In genomic region chr7:84328770-84329169, GRCm38 (mm10) we compare ENCODE assay signal across 10 mouse cellular contexts.
DNase-seq lines count a peak whose midpoint lies in the region; ATAC-seq and TF ChIP-seq lines count a peak whose summit lies in the region.
"Had no signal": no experiment of that assay in that cellular context is flagged by ENCODE, and none has a peak within 500 bp of the region (broad histone marks: within the 10 kb centered on the region; RNA-seq: fewer than 3 reads in every experiment).

No protein-coding gene starts in this region.

- WGBS in heart, embryonic 11.5 days (ENCODE audit: insufficient replicate concordance): 10% methylated on average over 1 of the region's 1 CpGs
- WGBS in midbrain, embryonic 13.5 days: 68% methylated on average over 1 of the region's 1 CpGs
- 79% methylated on average over 1 of the region's 1 CpGs for WGBS in midbrain, embryonic 10.5 days
- WGBS in forebrain, postnatal 0 days: 13% methylated on average over 1 of the region's 1 CpGs

- H3K36me3 ChIP-seq in heart, embryonic 11.5 days (ENCODE audit: control insufficient read depth, insufficient read depth, low read length): no peaks in the 10 kb centered on the region
- peaks cover 33% of the 10 kb centered on the region for H3K36me3 ChIP-seq in midbrain, embryonic 13.5 days
- peaks cover 60% of the 10 kb centered on the region for H3K36me3 ChIP-seq in midbrain, embryonic 10.5 days
- H3K36me3 ChIP-seq in forebrain, postnatal 0 days (ENCODE audit: insufficient read depth): peaks cover 9% of the 10 kb centered on the region; the same call in 1 of the 2 replicates

- no peaks in the 10 kb centered on the region for H3K27me3 ChIP-seq in heart, embryonic 11.5 days (ENCODE audit: control insufficient read depth, insufficient read depth, low read length)
- H3K27me3 ChIP-seq in midbrain, embryonic 13.5 days: no peaks in the 10 kb centered on the region
- H3K27me3 ChIP-seq in midbrain, embryonic 10.5 days (ENCODE audit: low read depth, poor library complexity, severe bottlenecking): no peaks in the 10 kb centered on the region
- H3K27me3 ChIP-seq in forebrain, postnatal 0 days (ENCODE audit: insufficient read depth, low read length): no peaks in the 10 kb centered on the region

- H3K4me2 ChIP-seq in heart, embryonic 11.5 days: no peak overlapping the region
- H3K4me2 ChIP-seq in midbrain, embryonic 13.5 days (replicated peaks): no peak overlapping the region
- no peak overlapping the region for H3K4me2 ChIP-seq in forebrain, postnatal 0 days (ENCODE audit: low read depth)

- H3K4me3 ChIP-seq in heart, embryonic 11.5 days (ENCODE audit: low read depth, low read length): no peak overlapping the region
- no peak overlapping the region for H3K4me3 ChIP-seq in midbrain, embryonic 13.5 days (replicated peaks)
- no peak overlapping the region for H3K4me3 ChIP-seq in midbrain, embryonic 10.5 days
- no peak overlapping the region for H3K4me3 ChIP-seq in forebrain, postnatal 0 days (ENCODE audit: low read depth, low read length)

- ATAC-seq in heart, embryonic 11.5 days (replicated peaks; ENCODE audit: insufficient number of reproducible peaks, low FRiP score, low TSS enrichment): no peak
- ATAC-seq in midbrain, embryonic 13.5 days: peak; percentile 57
- ATAC-seq in forebrain, postnatal 0 days: peak; percentile 85
- ATAC-seq: activated CD4-positive, CD25-positive, alpha-beta regulatory T cell, adult 4 months had no signal

- H3K4me1 ChIP-seq in heart, embryonic 11.5 days (ENCODE audit: control insufficient read depth, insufficient read depth, low read length): peaks cover 6% of the 10 kb centered on the region; the same call in 1 of the 2 replicates
- peaks cover 33% of the 10 kb centered on the region for H3K4me1 ChIP-seq in midbrain, embryonic 13.5 days (replicated peaks)
- H3K4me1 ChIP-seq in midbrain, embryonic 10.5 days: peaks cover 2% of the 10 kb centered on the region; the same call in 1 of the 2 replicates
- H3K4me1 ChIP-seq in forebrain, postnatal 0 days (ENCODE audit: insufficient read depth): peaks cover 7% of the 10 kb centered on the region; the same call in 1 of the 2 replicates

- no peak for DNase-seq in heart, adult 9 months (ENCODE audit: low spot score in 2 of 2)
- no peak for DNase-seq in midbrain, embryonic 10.5 days (ENCODE audit: low spot score)
- DNase-seq in forebrain, postnatal 0 days: peak; percentile 69
- peak; percentile 90 for DNase-seq in retina, postnatal 1 day
- no peak for DNase-seq in spleen, postnatal 4 days (ENCODE audit: low spot score in 2 of 2)
- DNase-seq in urinary bladder, postnatal 36 days (ENCODE audit: low spot score in 2 of 2): no peak
- DNase-seq: kidney, postnatal 4 days had no signal

- no peak overlapping the region for H3K9ac ChIP-seq in heart, embryonic 11.5 days (ENCODE audit: low read depth, low read length)
- H3K9ac ChIP-seq in midbrain, embryonic 13.5 days (replicated peaks): no peak overlapping the region
- no peak overlapping the region for H3K9ac ChIP-seq in forebrain, postnatal 0 days

- H3K9me3 ChIP-seq in heart, embryonic 11.5 days (replicated peaks; ENCODE audit: control insufficient read depth, low read length): no peaks in the 10 kb centered on the region
- no peaks in the 10 kb centered on the region for H3K9me3 ChIP-seq in midbrain, embryonic 13.5 days
- no peaks in the 10 kb centered on the region for H3K9me3 ChIP-seq in midbrain, embryonic 10.5 days (replicated peaks)
- H3K9me3 ChIP-seq in forebrain, postnatal 0 days (ENCODE audit: low read length): no peaks in the 10 kb centered on the region

- no peak for TF ChIP-seq CTCF in forebrain, postnatal 0 days (IDR thresholded peaks at IDR 0.05; ENCODE audit: low read depth)

- peak overlapping the region; percentile 16; the same call in 1 of the 2 replicates for H3K27ac ChIP-seq in heart, embryonic 11.5 days (ENCODE audit: low read depth, low read length)
- peak overlapping the region; percentile 49; the same call in 1 of the 2 replicates for H3K27ac ChIP-seq in midbrain, embryonic 13.5 days
- no peak overlapping the region for H3K27ac ChIP-seq in midbrain, embryonic 10.5 days (replicated peaks)
- no peak overlapping the region for H3K27ac ChIP-seq in forebrain, postnatal 0 days (ENCODE audit: low read depth, low read length)

Comparison
In these comparisons a context has a peak if more than half of its experiments do, and no peak if none do; other contexts are left out.
1. H3K27ac ChIP-seq: peak in heart, embryonic 11.5 days (single experiment) and midbrain, embryonic 13.5 days (single experiment); none in midbrain, embryonic 10.5 days (single experiment) and forebrain, postnatal 0 days (single experiment).
2. DNase-seq: peak in forebrain, postnatal 0 days (single experiment) and retina, postnatal 1 day (single experiment); none in heart, adult 9 months (0 of 2), midbrain, embryonic 10.5 days (single experiment), spleen, postnatal 4 days (0 of 2) and urinary bladder, postnatal 36 days (0 of 2).